12 mouse cellular contexts compared by ENCODE assay signal in genomic region chr13:101311634-101312314, GRCm38 (mm10).
DNase-seq lines count a peak whose midpoint lies in the region; ATAC-seq and TF ChIP-seq lines count a peak whose summit lies in the region.
"Had no signal": no experiment of that assay in that cellular context is flagged by ENCODE, and none has a peak within 500 bp of the region (broad histone marks: within the 10 kb centered on the region; RNA-seq: fewer than 3 reads in every experiment).

No protein-coding gene starts in this region.

- DNase-seq in adrenal gland, adult (ENCODE audit: inconsistent age in 2 of 2, low spot score in 1 of 2): peak; percentile 68 to 88
- DNase-seq in adrenal gland, adult 18-20 months (ENCODE audit: low spot score in 2 of 2): no peak
- peak; percentile 2 for DNase-seq in NIH3T3 (ENCODE audit: low read depth)
- DNase-seq in kidney, adult 2 months: peak; percentile 61
- no peak for DNase-seq in layer of hippocampus, adult 9-10 months (ENCODE audit: low spot score)
- DNase-seq in retina, embryonic 14.5 days (ENCODE audit: low spot score): no peak
- DNase-seq: cerebellum, adult 11 months; right cerebral cortex, postnatal 4 days had no signal

- no peaks in the 10 kb centered on the region for H3K27me3 ChIP-seq in kidney, adult 2 months (replicated peaks; ENCODE audit: control insufficient read depth, insufficient read depth, low read length)
- H3K27me3 ChIP-seq in lung, embryonic 16.5 days (ENCODE audit: control insufficient read depth, insufficient read depth, low read depth, low read length): peaks cover 21% of the 10 kb centered on the region
- H3K27me3 ChIP-seq: embryonic facial prominence, embryonic 15.5 days; liver, embryonic 15.5 days had no signal

- H3K9me3 ChIP-seq in lung, embryonic 16.5 days (ENCODE audit: control insufficient read depth, low read length): no peaks in the 10 kb centered on the region
- H3K9me3 ChIP-seq: embryonic facial prominence, embryonic 15.5 days; liver, embryonic 15.5 days had no signal

- ATAC-seq in lung, embryonic 16.5 days (ENCODE audit: low read depth): peak; percentile 89
- ATAC-seq in activated CD4-positive, CD25-positive, alpha-beta regulatory T cell, adult 4 months: no peak

- no peak for TF ChIP-seq CTCF in kidney, adult 2 months (conservative IDR thresholded peaks at IDR 0.05; ENCODE audit: insufficient read depth, insufficient read length, low read depth, low read length)

- H3K4me3 ChIP-seq in kidney, adult 2 months (ENCODE audit: insufficient read depth, low read depth, low read length): no peak overlapping the region
- H3K4me3 ChIP-seq in lung, embryonic 16.5 days (ENCODE audit: low read length): no peak overlapping the region
- H3K4me3 ChIP-seq: embryonic facial prominence, embryonic 15.5 days; liver, embryonic 15.5 days had no signal

- H3K4me1 ChIP-seq in kidney, adult 2 months (ENCODE audit: control insufficient read depth, insufficient read depth, low read length): no peaks in the 10 kb centered on the region; the same call in 1 of the 2 replicates
- peaks cover 2% of the 10 kb centered on the region; the same call in 1 of the 2 replicates for H3K4me1 ChIP-seq in lung, embryonic 16.5 days (replicated peaks; ENCODE audit: control insufficient read depth, insufficient read depth, low read length)
- H3K4me1 ChIP-seq: liver, embryonic 15.5 days had no signal

- H3K36me3 ChIP-seq in kidney, adult 2 months (ENCODE audit: control insufficient read depth, insufficient read depth, low read length): no peaks in the 10 kb centered on the region
- H3K36me3 ChIP-seq in lung, embryonic 16.5 days (ENCODE audit: control insufficient read depth, insufficient read depth, low read length): no peaks in the 10 kb centered on the region
- H3K36me3 ChIP-seq: embryonic facial prominence, embryonic 15.5 days; liver, embryonic 15.5 days had no signal

- H3K27ac ChIP-seq in kidney, adult 2 months (ENCODE audit: insufficient read depth, low read depth, low read length): no peak overlapping the region
- H3K27ac ChIP-seq in lung, embryonic 16.5 days (ENCODE audit: low read length): no peak overlapping the region
- H3K27ac ChIP-seq: liver, embryonic 15.5 days had no signal

- no peak overlapping the region for H3K9ac ChIP-seq in lung, embryonic 16.5 days (ENCODE audit: low read length)
- H3K9ac ChIP-seq: embryonic facial prominence, embryonic 15.5 days; liver, embryonic 15.5 days had no signal

- TF ChIP-seq POLR2A in kidney, adult 2 months (IDR thresholded peaks at IDR 0.05; ENCODE audit: low read depth, low read length): no peak

- no peak overlapping the region for H3K4me2 ChIP-seq in lung, embryonic 16.5 days (ENCODE audit: low read depth, low read length)
- H3K4me2 ChIP-seq: embryonic facial prominence, embryonic 15.5 days; liver, embryonic 15.5 days had no signal

- WGBS in kidney, adult 2 months: 35% methylated on average over 3 of the region's 3 CpGs
- 35% methylated on average over 3 of the region's 3 CpGs for WGBS in lung, embryonic 16.5 days

Comparison
In these comparisons a context has a peak if more than half of its experiments do, and no peak if none do; other contexts are left out.
1. DNase-seq: peak in adrenal gland, adult (2 of 2), NIH3T3 (single experiment) and kidney, adult 2 months (single experiment); none in adrenal gland, adult 18-20 months (0 of 2), layer of hippocampus, adult 9-10 months (single experiment) and retina, embryonic 14.5 days (single experiment).